Mouse (Mus musculus) ovary, postnatal 14 days (tissue): ENCODE data around the gene Olfr985.

Experiments used
- DNase-seq: peaks from one replicate; pipeline ENCODE4 v3.0.0; 2022; ENCODE audit warnings: low spot score

The Olfr985 gene

DNA sequence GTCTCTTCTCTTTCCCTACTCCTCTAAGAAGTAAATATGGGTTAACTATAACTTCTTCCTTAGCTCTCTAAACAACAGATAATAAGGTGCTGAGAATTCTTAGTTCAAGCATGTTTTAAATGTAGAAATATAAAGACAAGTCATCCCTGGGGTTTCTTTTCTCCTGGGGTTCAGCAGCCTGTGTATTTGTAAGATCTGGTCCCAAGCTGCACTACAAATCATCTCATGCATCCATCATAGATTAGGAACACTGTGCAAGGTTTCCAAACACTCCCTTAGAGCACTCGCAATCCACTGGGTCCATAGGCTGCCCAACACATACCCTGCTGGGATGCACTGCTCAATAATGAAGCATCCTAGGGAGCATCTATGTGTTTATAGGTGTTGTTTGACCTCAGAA, at the start of gene Olfr985:
Olfr985 (minus strand) TSS at position 101 of the 400 bp plus-strand sequence.
- DNase-seq = no peak

DNA sequence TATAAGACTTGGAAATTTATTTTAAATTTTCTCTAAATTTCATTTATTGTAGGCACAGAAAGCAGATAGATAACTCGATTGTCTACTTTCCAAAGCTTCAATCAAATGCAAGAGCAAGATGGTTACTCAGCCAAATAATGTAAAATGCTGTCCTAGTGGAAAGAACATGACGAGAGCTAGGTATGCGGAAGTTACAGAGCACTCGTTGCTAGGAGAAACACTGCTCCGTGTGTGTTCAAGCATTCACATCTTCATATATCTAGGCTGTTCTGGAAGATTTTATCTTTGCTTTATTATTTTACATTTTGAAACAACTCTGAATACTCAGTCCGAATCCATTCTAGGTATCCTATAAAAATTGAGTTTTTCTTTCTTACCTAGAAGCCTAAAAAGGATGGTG, 47.0 kb upstream of the Olfr985 start:
- DNase-seq = no peak

DNA sequence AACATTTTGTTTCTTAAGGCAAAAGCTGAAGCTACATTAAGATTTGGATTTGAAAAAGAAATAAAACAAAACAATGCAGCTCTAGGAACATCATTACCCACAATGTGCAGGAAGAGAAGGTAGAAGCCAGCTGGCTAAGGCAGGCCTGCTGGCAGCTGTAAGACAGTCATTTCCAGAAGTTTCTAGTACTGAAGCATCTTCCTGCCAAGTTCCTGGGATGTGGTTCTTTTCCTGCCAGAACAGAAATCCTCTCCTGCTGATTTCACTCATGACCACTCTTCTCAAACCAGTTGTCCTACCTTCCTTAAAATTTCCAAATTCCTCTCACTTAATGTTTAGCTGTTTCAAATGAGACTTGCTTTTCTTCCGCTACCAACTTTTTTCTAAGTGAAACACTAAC, 36.5 kb upstream of the Olfr985 start:
- DNase-seq = no peak

DNA sequence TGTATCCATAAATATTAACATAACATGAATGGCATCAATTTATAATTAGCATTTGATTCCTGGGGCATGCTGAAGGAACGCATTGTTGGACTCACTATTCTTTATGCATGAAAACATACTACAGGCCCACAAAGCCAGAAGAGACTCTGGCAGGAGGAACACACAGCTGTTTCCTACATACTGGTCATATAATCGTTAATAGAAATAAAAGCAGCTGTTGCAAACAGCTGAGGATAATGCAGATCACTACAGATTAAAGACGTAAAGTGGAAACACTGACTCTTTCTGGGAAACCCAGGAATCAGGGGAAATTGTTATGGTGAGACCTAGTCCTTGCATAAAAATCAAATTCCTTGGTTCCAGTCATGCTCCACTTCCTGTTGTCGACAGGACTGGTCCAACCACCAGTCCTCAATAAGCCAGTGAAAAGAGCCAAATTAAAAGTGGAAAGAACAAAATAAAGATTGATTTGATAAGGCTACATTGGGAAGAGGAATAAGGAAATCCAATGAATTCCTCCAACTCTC, 25.2 kb upstream of the Olfr985 start:
- DNase-seq = no peak

DNA sequence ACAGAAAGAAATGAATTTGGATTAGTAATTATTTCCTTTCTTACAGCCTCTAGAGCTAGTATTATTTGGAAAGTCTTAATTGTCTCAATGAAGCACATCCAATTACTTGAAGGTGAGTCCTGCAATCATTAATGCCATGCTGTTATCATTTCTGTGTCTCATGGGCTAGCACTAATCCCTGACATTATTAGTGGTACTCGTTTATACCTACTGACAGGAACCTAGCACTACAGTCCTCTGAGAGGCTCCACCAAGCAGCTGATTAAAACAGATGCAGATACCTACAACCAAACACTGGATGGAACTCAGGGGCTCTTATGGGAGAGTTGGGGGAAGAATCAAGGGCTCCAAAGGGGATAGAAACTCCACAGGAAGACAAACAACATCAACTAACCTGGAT, 11.6 kb upstream of the Olfr985 start:
- no peak for DNase-seq

DNA sequence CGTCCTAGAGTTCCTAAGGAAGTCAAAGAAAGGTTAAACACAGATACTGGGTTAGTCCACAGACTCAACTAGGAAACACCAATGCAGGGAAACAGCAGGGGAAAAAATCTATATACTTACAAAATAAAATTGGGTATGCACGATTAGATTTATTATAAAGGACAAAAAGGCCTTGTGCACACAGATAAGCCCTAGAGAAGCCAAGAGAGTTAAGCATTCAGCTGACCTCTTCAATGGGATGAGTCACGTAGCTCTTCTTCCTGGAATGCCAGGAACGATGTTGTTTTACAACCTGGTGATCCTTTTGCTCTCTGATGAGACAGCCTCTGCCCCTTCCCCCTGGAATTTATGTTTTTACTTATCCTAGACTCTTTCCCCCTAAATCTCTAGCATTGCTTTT, 9.5 kb upstream of the Olfr985 start:
- no peak for DNase-seq

DNA sequence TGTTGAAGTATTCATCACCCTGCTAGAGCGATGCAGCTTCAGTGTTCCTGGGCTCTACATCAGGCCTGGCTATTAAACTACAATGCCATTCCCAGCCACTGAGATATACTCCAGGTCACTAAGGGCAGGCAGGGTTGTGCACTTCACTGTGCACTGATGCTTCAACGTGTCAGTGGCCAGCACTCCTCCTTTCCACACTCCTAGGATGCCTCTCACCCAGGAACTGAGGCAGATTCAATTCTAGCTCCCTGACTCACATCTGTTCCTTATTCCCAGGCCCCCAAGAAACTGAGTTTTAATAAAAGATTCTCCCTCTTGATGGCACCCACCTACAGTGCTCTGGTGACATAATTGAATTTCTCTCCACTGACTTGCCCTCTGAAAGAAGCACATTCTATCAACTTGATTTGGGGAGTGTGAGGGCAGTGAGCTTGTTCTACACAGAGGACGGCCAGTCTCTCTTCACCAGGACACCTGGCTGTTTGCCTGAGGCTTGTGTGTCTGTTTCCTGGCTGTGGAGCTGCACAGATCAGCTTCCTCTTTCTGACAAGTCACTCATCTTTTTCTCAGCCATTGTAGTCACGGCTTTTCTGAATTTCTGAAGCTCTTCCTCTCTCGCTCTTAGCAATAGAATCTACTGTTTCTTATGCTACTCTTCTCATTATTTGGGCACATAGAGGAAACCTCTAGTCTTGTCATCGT, 7.2 kb upstream of the Olfr985 start:
- DNase-seq = no peak

DNA sequence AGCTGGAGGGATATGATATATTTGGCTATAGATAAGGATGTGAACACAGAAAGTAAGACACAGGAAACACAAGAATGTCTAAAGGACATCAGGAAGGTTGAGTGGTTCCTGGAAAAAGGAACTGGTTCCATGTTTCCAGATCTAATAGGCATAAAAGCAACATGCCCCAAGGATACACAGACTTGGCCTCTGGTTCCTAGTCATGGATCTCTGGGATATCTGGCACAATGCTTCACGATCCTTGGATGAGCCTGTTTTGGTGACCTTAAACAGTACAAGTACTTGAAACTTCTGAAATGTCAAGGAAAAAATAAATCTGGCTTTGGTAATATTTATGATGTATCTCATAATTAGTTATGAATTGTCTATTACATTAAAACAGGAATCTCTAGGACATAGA, 572 bp upstream of the Olfr985 start:
- DNase-seq = no peak

DNA sequence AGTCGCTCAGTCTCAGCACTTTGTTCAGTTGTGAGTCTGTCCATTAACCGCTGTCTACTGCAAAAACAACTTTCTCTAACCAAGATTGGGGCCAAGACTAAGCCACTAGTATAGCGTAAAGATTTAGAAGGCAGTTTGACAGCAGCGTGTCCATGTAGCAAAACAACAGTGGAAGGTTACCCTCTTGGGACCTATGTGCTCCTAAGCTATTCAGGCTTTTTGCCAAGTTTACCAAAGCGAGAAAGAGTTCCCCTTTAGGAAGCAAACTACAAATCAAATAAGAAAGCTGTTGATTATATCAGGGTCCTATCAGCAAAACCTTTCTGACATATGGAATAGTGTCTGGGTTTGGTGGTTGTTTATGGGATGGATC, 12.7 kb downstream of the Olfr985 start:
- no peak for DNase-seq

DNA sequence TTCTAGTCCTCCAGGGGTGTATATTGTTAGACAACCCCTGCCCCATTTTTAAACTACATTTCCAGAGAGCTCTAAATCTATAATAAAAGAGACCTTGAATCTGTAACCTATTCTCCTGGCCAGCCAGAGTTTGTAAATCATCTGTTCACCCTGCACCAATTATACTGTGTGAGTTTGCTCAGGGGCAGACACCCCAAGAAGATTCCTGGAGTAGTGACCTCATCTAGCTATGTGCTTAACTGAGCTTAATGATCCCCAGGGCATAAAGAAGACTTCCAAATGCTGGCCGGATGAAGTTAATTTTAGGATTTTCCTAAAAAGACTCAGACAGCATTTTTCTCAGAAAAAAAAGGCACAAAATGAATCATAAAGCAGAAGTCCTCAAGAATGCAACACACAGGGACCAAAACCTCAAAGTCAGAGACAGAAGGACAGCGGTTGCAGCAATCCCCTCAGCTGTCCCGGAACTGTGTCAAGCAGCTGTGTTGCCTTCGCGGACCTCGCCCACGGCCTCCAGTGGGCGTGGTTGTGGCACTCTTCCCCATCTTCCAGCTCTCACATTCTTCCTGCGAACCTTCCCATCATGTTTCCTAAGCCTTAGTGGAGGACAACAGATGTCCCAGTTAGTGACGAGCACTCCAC, 13.2 kb downstream of the Olfr985 start:
- no peak for DNase-seq

DNA sequence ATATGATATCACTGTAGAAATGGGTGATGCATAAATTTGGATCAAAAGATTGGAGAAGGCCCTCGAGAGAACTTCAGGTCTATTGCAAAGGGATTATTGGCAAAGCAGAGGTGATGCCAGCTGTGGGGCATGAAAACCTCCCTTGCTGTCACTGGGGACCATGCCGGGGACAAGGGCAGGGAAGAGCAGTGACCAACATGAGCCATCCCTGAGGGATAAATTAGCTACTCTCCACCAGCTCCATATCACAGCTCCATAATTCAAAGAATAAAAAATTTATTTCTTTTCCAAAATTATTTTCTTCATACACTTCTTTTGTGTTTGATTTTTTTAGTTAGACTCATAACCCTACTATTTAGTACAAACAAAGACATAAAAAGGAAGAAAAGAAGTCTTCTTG, 15.9 kb downstream of the Olfr985 start, which contains the start of gene Olfr984:
Olfr984 (minus strand) TSS at position 101 of the 400 bp plus-strand sequence.
- no peak for DNase-seq

DNA sequence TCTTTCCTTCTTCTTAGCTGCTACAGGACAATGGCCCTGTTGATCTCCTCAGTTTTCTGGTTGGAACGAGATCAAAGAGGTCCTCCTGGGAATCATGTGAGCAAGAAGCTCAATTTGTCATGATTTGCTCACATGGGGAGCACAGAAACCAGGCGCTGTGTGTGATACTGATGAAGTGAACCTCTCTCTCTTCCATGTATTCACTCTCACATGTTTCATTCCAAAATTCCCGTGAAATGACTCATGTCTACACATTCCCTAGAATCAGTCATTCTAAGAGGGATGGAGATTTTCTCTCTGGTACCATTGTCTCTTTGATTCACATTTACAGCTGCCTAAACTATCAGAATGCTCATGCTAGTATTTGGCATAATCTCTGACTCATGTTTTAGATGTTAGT, 35.2 kb downstream of the Olfr985 start:
- no peak for DNase-seq

DNA sequence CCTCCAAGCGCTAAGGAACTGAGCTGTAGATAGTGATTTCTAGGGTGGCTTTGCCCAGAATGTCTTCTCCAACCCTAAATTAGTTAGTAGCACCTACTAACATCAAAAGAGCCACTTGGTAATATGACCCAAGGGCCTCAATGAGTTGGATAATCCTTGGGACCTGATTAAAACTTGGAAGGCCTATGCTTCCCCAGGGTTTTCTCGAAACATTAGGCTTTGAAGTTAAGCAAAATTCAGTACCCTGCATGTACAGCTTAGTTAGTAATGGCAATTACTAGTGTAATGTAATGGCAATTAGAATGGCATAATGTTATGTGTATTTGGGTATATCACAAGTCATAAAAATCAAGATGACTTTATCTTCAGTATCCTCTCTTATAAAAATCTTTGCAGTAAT, 36.5 kb downstream of the Olfr985 start, which contains the start of gene Olfr983:
Olfr983 (minus strand) TSS at position 101 of the 400 bp plus-strand sequence.
- no peak for DNase-seq
